Mouse (Mus musculus) left cerebral cortex, adult 2 months (tissue): ENCODE measurements around the gene Pkd2. TPM values are rescaled to one million over a fixed set of nuclear protein-coding genes. Genes with fewer than 3 reads are reported as not detected.

Experiments used
- DNase-seq, 2 experiments: peaks; one replicate each; pipeline ENCODE4 v3.0.0; 2021 to 2022; ENCODE audit warnings: low spot score in 2 of 2, mixed read lengths in 1 of 2; ENCODE audit errors: extremely low spot score in 1 of 2
- H3K27ac ChIP-seq: fragments of 200-600 bp; 2 replicates; pipeline ENCODE4 v1.8.1; 2022
- H3K4me3 ChIP-seq: fragments of 200-600 bp; 2 replicates; pipeline ENCODE4 v1.8.1; 2022
- CTCF ChIP-seq: fragments of 200-600 bp; IDR thresholded peaks from 2 replicates; pipeline ENCODE4 v1.8.1; 2022; ENCODE audit warnings: antibody characterized with exemption, mild to moderate bottlenecking, moderate library complexity
- intact Hi-C: fragments of 180-260 bp; cut with DNase I; formaldehyde crosslinking; loops from one replicate; pipeline ENCODE4 v1.15.1; 2025
- total RNA-seq, 2 experiments: library from RNA; stranded (reverse); gene quantifications; 2 replicates each; pipeline ENCODE4 v1.2.3; 2021

Gene Pkd2
- total RNA-seq, 2 experiments from 2014 or later = 26.9 to 29.6 TPM

DNA sequence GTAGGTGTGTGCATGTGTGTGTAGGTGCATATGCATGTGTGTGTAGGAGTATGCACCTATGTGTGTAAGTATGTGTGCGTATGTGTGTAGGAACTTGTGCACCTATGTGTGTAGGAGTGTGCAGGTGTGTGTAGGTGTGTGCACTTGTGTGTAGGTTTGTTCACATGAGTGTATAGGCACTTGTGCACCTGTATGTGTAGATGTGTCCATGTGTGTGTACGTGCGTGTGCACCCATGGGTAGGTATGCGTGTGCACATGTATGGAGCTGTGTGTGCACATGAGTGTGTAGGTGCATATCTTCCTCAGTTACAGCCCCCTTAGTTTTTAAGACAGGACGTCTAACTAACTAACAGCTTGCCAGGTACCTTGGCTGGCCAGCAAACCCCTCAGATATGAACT, 9.3 kb downstream of the Pkd2 start:
- H3K4me3 ChIP-seq = no peak overlapping the region
- no peak for TF ChIP-seq CTCF
- DNase-seq = no peak
- no peak overlapping the region for H3K27ac ChIP-seq
- intact Hi-C loops = no loop called here

DNA sequence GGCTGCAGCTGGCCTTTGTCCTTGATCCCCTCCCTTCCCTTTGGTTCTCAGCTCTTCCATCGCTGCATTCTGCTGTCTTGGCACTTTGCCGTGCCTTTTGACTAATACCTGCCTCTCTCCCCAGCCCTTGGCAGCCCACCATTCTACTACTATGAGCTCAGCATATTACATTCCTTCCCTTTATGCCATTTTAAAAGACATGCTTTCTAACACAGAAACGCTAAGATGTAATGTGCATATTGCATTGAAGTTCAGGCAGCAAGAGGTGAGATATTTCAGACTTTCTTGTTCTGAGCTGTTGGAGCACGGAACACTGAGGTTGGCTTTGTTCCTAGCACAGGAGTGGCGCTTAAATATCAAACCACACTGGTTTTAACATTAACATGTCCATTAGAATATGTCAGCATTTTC, 11.7 kb downstream of the Pkd2 start:
- Histone ChIP-seq H3K4me3 (no peak overlapping the region), H3K27ac (no peak overlapping the region)
- no peak for TF ChIP-seq CTCF
- no peak for DNase-seq
- intact Hi-C loops = loop anchor here (10.0 kb wide), 1 partner anchor 854 kb away; no protein-coding TSS in a partner anchor

DNA sequence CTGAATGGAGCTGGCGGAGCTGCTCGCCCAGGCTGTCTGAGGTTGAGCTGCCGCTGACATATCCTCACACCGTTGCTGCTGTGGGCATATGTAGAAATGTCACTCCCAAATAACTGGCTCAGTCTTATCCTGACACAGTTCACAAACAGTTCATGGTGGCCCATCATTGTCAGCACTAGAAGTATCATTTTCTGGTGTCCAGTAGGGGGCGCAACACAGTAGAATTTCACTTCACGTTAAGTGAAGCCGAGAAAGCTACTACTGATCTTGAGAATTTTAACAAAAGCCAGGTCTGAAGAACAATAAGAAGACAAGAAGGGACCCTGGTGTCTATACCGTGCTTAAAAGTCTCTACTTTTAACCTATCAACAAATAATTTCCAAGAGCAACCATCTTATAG, 13.1 kb downstream of the Pkd2 start:
- peak; percentile 63 for TF ChIP-seq CTCF
- intact Hi-C loops = loop anchor here (10.0 kb wide), 1 partner anchor 852 kb away; no protein-coding TSS in a partner anchor
- H3K27ac ChIP-seq = no peak overlapping the region
- DNase-seq = no peak
- no peak overlapping the region for H3K4me3 ChIP-seq

DNA sequence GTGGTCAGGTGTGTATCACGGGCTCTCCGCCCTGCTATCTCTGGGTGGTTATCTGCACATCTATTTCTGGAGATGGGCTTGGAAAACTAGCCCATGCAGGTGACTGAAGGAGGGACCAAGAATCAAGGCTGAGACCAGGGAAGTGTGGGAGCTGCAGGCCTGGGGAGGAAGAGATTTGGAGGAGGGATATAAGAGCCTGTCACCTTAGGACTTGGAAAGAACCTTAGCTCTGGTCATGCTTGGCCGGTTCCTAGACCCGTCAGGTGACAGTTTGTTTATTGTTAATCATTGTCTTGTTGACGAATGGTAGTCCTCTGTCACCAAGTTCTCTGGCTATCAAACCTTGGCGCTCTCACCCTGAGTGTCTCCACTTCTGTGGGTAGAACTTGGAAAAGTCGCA, 21.1 kb downstream of the Pkd2 start:
- H3K27ac ChIP-seq = no peak overlapping the region
- intact Hi-C loops = no loop called here
- no peak for DNase-seq
- no peak for TF ChIP-seq CTCF
- H3K4me3 ChIP-seq = no peak overlapping the region

DNA sequence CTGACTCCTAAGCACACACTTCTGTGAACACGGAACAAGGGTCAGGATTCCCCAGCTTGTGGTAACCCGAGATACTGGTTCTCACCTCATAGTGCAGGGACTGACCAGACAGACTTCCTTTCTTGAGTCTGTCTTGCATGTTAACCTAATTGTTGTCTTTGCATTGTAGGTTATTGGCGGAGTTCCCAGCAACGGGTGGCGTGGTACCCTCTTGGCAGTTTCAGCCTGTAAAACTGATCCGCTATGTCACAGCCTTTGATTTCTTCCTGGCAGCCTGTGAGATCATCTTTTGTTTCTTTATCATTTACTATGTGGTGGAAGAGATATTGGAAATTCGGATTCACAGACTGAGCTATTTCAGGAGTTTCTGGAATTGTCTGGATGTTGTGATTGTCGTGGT, 23.6 kb downstream of the Pkd2 start:
- TF ChIP-seq CTCF = no peak
- no peak for DNase-seq
- intact Hi-C loops = no loop called here
- Histone ChIP-seq H3K27ac (no peak overlapping the region), H3K4me3 (no peak overlapping the region)

DNA sequence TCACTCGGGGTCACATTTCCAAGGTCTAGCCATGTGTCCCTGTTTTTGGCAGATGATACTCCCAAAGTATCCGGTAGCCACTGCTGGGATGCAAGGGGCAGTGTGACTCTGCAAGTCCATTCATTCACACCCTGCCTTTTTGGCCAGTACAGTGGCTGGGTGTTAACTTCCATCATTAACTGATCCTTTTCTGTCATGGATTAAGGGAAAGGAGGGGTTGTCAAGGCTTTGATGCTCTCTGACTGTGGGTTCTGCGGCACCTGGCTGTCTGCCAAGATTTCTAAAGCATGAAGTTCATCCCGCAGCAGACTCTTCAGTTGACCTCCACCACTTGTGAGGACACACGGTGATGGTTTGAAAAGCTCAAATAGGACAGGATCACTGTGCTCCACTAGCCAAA, 32.3 kb downstream of the Pkd2 start:
- Histone ChIP-seq H3K4me3 (no peak overlapping the region), H3K27ac (no peak overlapping the region)
- DNase-seq = no peak
- no peak for TF ChIP-seq CTCF
- intact Hi-C loops = no loop called here

DNA sequence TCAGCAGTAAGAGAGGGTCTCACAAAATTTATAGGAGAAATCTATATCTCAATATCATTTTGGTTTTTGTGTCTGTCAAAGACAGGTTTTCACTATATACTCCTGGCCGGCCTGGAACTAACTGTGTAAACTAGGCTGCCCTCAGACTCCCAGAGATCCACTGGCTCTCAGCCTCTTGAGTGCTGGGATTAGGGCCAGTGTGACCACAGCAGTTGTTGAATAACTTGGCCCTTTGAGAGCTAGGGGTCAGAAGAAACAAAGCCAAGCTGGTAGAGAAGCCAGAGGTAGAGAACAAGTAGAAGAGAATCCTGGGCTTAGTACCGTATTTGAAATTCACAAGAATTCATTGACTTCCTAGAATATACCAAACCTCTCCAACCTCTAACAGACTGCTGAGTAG, 45.6 kb downstream of the Pkd2 start:
- TF ChIP-seq CTCF = no peak
- Histone ChIP-seq H3K4me3 (no peak overlapping the region), H3K27ac (no peak overlapping the region)
- no peak for DNase-seq
- intact Hi-C loops = loop anchor here (10.0 kb wide), 1 partner anchor 820 kb away; no protein-coding TSS in a partner anchor

DNA sequence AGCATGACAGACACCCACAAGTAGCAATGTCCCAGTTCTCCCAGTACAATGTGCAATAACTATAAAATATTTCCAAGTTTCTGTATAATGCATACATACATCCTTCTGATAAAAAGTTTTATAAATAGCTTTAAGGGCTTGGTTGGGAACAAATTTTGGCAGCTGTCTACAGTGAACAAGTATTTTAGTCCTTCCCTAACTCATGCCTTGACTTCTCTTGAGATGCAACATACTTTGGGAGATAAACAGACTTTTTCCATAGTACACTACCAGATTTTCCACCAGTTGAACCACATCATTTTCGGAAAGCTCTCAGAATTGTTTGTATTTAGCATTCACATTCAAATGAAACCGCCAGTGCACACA, 48.6 kb downstream of the Pkd2 start:
- intact Hi-C loops = loop anchor here (10.0 kb wide), 1 partner anchor 817 kb away; no protein-coding TSS in a partner anchor
- Histone ChIP-seq H3K4me3 (peak overlapping the region; percentile 93), H3K27ac (no peak overlapping the region)
- TF ChIP-seq CTCF = no peak
- DNase-seq = no peak

DNA sequence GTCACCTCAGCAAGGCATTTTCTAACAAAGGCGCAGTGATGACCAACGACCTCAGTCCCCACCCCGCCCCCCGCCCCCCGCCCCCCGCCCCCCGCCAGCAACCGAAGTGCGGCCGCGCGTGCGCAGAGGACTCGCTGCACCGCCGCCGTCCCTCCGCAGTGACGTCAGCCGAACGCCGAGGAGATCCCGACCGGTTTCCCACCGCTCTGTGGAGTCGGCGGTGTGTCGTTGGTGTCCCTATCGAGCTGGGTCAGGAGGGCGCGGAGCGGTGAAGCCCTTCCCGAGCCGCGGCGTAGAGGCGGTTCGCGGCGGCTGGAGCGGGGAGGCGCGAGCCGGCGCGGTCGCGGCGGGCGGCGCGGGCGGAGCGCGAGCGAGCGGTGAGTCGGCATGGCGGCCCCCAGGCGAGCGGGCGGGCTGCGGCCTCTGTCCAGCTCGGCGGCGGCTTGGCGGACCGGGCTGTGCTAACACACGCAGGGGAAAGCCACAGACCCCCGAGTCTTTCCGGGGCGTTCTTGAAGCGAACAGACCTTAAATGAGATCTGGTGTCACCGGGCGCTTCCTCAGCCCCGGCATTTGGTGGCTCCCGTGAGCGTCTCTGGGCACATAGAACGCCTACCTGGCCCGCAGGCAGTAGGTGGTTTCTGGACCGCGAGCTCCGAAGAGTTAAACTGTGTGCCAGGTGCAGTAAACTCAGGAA, 49.1 kb downstream of the Pkd2 start, which contains the start of gene BC005561:
TSS of gene BC005561 (plus strand) at position 158 of the 697 bp plus-strand sequence.
- Histone ChIP-seq H3K4me3 (peak within 1 kb of the TSS; percentile 93), H3K27ac (peak within 1 kb of the TSS; percentile 91)
- intact Hi-C loops = loop anchor here (10.0 kb wide), 1 partner anchor 816 kb away; no protein-coding TSS in a partner anchor
- no peak for TF ChIP-seq CTCF
- peak; percentile 86 to 88 for DNase-seq

DNA sequence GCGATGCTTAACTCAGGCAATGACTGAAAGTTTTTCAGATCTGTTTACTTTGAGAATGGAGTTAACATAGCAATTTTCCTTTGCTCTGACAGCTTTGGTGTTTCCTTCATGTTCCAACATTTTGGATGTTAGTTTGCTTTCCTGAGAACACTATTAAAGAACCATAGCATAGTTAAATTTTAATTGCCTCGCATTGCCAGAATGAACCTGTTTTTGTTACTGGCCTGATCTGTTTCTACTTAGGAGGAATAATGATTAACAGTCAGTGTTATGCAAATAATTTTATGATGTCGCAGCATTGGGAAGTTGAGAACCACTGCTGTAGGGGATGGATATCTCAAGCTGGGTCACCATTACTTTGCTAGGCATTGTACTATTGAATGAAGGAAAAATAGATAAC, 52.0 kb downstream of the Pkd2 start:
- DNase-seq = no peak
- Histone ChIP-seq H3K4me3 (no peak overlapping the region), H3K27ac (no peak overlapping the region)
- intact Hi-C loops = no loop called here
- TF ChIP-seq CTCF = no peak

DNA sequence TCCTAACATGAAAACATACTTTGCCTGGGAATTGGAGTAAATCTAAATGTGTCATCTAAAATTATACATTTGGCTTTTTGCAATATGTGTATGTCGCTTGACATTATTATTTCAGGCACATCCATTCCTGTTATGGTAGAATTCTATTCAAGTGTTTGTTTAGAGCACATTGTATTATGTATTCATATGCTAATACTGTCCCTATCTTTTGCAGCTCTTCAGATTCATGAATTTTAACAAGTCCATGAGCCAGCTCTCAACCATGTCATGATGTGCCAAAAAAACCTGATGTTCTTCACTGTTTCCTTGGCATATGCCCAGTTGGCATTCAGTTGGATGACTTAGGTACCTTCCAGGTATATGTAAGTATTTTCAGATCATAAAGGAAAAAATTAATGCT, 79.4 kb downstream of the Pkd2 start:
- no peak for TF ChIP-seq CTCF
- H3K27ac ChIP-seq = no peak overlapping the region
- no peak for DNase-seq
- no peak overlapping the region for H3K4me3 ChIP-seq
- intact Hi-C loops = no loop called here

DNA sequence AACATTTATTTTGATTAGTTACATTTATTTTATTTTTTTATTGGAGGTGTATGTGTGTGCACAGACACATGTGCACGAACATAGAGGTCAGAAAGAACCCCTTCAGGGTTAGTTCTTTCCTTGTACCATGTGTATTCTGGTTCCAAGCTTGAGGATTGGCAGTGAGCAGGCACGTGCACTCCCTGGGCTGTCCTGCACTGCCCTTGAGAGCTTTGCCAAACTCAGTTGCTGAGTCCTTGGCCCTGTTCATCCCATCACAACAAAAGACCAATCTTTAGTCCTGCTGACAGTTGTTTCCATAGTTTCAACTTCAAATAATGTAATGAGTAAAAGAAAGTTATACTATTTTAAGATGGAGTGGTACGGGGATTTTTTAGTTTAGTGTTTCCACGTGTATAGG, 80.1 kb downstream of the Pkd2 start:
- no peak overlapping the region for H3K4me3 ChIP-seq

More for the DNA sequence above, 80.1 kb downstream of the Pkd2 start:
- intact Hi-C loops = no loop called here
- DNase-seq = no peak
- no peak for TF ChIP-seq CTCF
- no peak overlapping the region for H3K27ac ChIP-seq

Other genes starting within 250 kb of the Pkd2 start
- gene Ibsp, start 160.3 kb upstream of the Pkd2 start, total RNA-seq = under 1 TPM; 0.23 to 0.37 TPM
- gene Mepe, start 134.1 kb upstream of the Pkd2 start, total RNA-seq = not detected
- gene Spp1, start 24.3 kb upstream of the Pkd2 start, total RNA-seq = 10 to 100 TPM; 10.1 to 12.9 TPM
- gene BC005561, start 48.9 kb downstream of the Pkd2 start, total RNA-seq = 10 to 100 TPM; 15.3 to 16.5 TPM